Mouse (Mus musculus) midbrain, embryonic 11.5 days (tissue): ENCODE data around the gene Ypel5. TPM values are rescaled to one million over a fixed set of nuclear protein-coding genes. Genes with fewer than 3 reads are reported as not detected.

Experiments
- ATAC-seq: fragments of 200-750 bp; cut with Nextera tagmentation; 2 replicates; pipeline ENCODE4 v1.8.0; 2017; ENCODE audit warnings: moderate TSS enrichment, moderate library complexity; ENCODE audit not compliant: low FRiP score
- DNase-seq: peaks from one replicate; pipeline ENCODE4 v3.0.0; 2015; ENCODE audit warnings: low spot score; ENCODE audit errors: missing footprints
- H3K27ac ChIP-seq: fragments of 300-500 bp; sonication (generic); 2 replicates; pipeline ENCODE4 v1.5.1; 2014; ENCODE audit warnings: low read depth, low read length
- H3K27me3 ChIP-seq: fragments of 300-500 bp; sonication (generic); 2 replicates; pipeline ENCODE4 v1.6.1; 2014; ENCODE audit warnings: mild to moderate bottlenecking, low read length, moderate library complexity, mixed read lengths; ENCODE audit not compliant: control insufficient read depth, insufficient read depth
- H3K36me3 ChIP-seq: fragments of 300-500 bp; sonication (generic); 2 replicates; pipeline ENCODE4 v1.6.1; 2014; ENCODE audit warnings: mild to moderate bottlenecking, low read length, moderate library complexity, mixed read lengths; ENCODE audit not compliant: control insufficient read depth, insufficient read depth
- H3K4me1 ChIP-seq: fragments of 300-500 bp; sonication (generic); 2 replicates; pipeline ENCODE4 v1.6.1; 2014; ENCODE audit warnings: low read length; ENCODE audit not compliant: control insufficient read depth, insufficient read depth
- H3K4me2 ChIP-seq: fragments of 300-500 bp; sonication (generic); 2 replicates; pipeline ENCODE4 v1.6.1; 2014; ENCODE audit warnings: mild to moderate bottlenecking, moderate library complexity
- H3K4me3 ChIP-seq: fragments of 300-500 bp; sonication (generic); 2 replicates; pipeline ENCODE4 v1.5.1; 2014; ENCODE audit warnings: low read depth, low read length
- H3K9ac ChIP-seq: fragments of 300-500 bp; sonication (generic); 2 replicates; pipeline ENCODE4 v1.6.1; 2014; ENCODE audit warnings: low read length
- H3K9me3 ChIP-seq: fragments of 300-500 bp; sonication (generic); 2 replicates; pipeline ENCODE4 v1.6.1; 2016; ENCODE audit warnings: low read length; ENCODE audit not compliant: control insufficient read depth
- WGBS: fragments of 180-500 bp; shearing (Covaris S2); extraction: QIAGEN DNeasy Blood & Tissue Kit; methylation state at CpG from one replicate; pipeline ENCODE4 v1.1.7; 2014; 5-methylcytosine and 5-hydroxymethylcytosine counted together
- polyA plus RNA-seq: library from polyadenylated mRNA; unstranded; fragments of >200 nt; fragmentation: Nextera tagmentation; extraction: Ambion mirVana; gene quantifications from 2 replicates; pipeline ENCODE4 v1.2.1, GENCODE M21; 2014

Ypel5 gene
- polyA plus RNA-seq, 1 experiment from 2014 or later, result 64.5 TPM

- Histone ChIP-seq H3K4me3 (no peak overlapping the region), H3K4me1 (no peaks in the 10 kb centered on the region), H3K27me3 (no peaks in the 10 kb centered on the region), H3K27ac (no peak overlapping the region), H3K4me2 (no peak overlapping the region), H3K9me3 (no peaks in the 10 kb centered on the region), H3K9ac (no peak overlapping the region), H3K36me3 (no peaks in the 10 kb centered on the region)
- ATAC-seq (peak; percentile 66; the same call in 1 of the 2 replicates), DNase-seq (peak; percentile 96)
- 16% methylated on average over 12 of the region's 12 CpGs for WGBS
These were observed 22.6 kb upstream of the Ypel5 start for GRCm38 (mm10) chr17:72813419-72814315.

DNA sequence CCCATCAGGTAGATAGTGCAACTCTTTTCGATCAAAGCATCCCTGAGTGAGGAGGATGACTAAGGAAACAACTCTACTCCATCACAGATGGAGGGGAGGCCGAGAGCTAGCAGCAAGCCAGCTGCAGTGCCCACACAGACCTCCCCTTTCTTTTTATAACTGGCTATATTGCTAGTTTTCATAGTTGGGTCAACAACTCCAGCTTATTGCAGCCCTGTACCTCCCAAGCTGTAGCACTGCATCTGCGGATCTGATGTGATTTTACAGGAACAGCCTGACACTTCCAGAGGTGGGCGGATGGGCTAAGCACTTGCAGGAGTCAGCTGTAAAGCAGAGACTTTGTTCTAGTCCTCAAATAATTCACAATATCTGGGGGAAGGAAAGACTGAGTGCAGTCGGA lies 18.7 kb upstream of the Ypel5 start:
- 85% methylated on average over 5 of the region's 5 CpGs for WGBS
- no peak for ATAC-seq
- no peaks in the 10 kb centered on the region for H3K36me3 ChIP-seq
- DNase-seq, result no peak
- no peak overlapping the region for H3K4me2 ChIP-seq
- H3K4me1 ChIP-seq, result no peaks in the 10 kb centered on the region
- H3K27ac ChIP-seq, result no peak overlapping the region
- H3K9me3 ChIP-seq, result no peaks in the 10 kb centered on the region
- H3K4me3 ChIP-seq, result no peak overlapping the region
- H3K9ac ChIP-seq, result no peak overlapping the region
- no peaks in the 10 kb centered on the region for H3K27me3 ChIP-seq

GRCm38 (mm10) chr17:72819714-72820113 lies 16.5 kb upstream of the Ypel5 start:
- no peaks in the 10 kb centered on the region for H3K27me3 ChIP-seq
- no peaks in the 10 kb centered on the region for H3K36me3 ChIP-seq
- H3K27ac ChIP-seq, result no peak overlapping the region
- H3K4me3 ChIP-seq, result no peak overlapping the region
- DNase-seq (no peak), ATAC-seq (no peak)
- no peaks in the 10 kb centered on the region for H3K4me1 ChIP-seq
- no peaks in the 10 kb centered on the region for H3K9me3 ChIP-seq
- WGBS, result 80% methylated on average over 2 of the region's 2 CpGs
- no peak overlapping the region for H3K4me2 ChIP-seq
- no peak overlapping the region for H3K9ac ChIP-seq

- Histone ChIP-seq H3K4me2 (no peak overlapping the region), H3K27ac (no peak overlapping the region), H3K27me3 (no peaks in the 10 kb centered on the region), H3K9ac (no peak overlapping the region), H3K36me3 (no peaks in the 10 kb centered on the region), H3K4me3 (no peak overlapping the region), H3K9me3 (no peaks in the 10 kb centered on the region), H3K4me1 (no peaks in the 10 kb centered on the region)
- no peak for DNase-seq
- WGBS, result 78% methylated on average over 4 of the region's 4 CpGs
- ATAC-seq, result no peak
These were observed 15.8 kb upstream of the Ypel5 start for GRCm38 (mm10) chr17:72820425-72820824.

GRCm38 (mm10) chr17:72821923-72822322 lies 14.3 kb upstream of the Ypel5 start:
- no peaks in the 10 kb centered on the region for H3K9me3 ChIP-seq
- 93% methylated on average over 1 of the region's 1 CpGs for WGBS
- H3K27me3 ChIP-seq, result no peaks in the 10 kb centered on the region
- no peak overlapping the region for H3K27ac ChIP-seq
- H3K4me3 ChIP-seq, result no peak overlapping the region
- no peaks in the 10 kb centered on the region for H3K4me1 ChIP-seq
- no peaks in the 10 kb centered on the region for H3K36me3 ChIP-seq
- ATAC-seq (no peak), DNase-seq (no peak)
- no peak overlapping the region for H3K9ac ChIP-seq
- H3K4me2 ChIP-seq, result no peak overlapping the region

GRCm38 (mm10) chr17:72826916-72827534 lies 9.2 kb upstream of the Ypel5 start:
- Histone ChIP-seq H3K27me3 (no peaks in the 10 kb centered on the region), H3K4me1 (no peaks in the 10 kb centered on the region), H3K9me3 (no peaks in the 10 kb centered on the region), H3K36me3 (no peaks in the 10 kb centered on the region), H3K4me2 (no peak overlapping the region), H3K27ac (no peak overlapping the region), H3K9ac (no peak overlapping the region), H3K4me3 (no peak overlapping the region)
- no peak for DNase-seq
- WGBS, result 83% methylated on average over 3 of the region's 3 CpGs
- ATAC-seq, result no peak

DNA sequence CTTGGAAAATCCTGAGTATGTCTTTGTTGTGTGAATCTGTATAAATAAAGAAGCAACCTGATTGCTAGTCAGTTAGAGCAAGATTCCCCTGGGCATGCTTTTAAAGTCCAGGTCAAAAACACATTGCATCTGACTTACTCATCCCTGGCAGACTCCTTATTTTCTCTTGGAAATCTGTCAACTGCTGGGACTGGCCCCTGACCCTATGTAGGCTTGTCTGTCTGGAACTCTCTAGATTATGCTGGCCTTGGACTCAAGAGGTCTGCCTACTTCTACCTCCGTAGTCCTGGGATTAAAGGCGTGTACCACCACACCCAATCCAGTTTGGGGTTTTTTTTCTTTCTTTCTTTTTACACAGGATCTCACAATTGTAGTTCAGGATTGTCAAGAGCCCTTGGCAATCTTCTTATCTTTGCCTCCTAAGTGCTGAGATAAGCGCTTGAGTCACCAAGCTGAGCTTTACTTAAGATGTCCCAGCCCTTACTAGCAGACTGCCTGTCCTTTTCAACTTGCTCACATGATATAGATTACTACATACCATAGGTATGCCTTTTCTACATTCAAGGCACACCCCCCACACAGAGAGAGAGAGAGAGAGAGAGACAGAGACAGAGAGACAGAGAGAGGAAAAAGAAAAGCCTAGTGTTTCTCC lies 8.1 kb upstream of the Ypel5 start:
- H3K4me2 ChIP-seq, result no peak overlapping the region
- H3K27me3 ChIP-seq, result no peaks in the 10 kb centered on the region
- no peak for DNase-seq
- no peaks in the 10 kb centered on the region for H3K9me3 ChIP-seq
- 86% methylated on average over 3 of the region's 3 CpGs for WGBS
- H3K27ac ChIP-seq, result no peak overlapping the region
- H3K9ac ChIP-seq, result no peak overlapping the region
- H3K4me1 ChIP-seq, result no peaks in the 10 kb centered on the region
- no peak for ATAC-seq
- H3K4me3 ChIP-seq, result no peak overlapping the region
- H3K36me3 ChIP-seq, result no peaks in the 10 kb centered on the region

- no peak overlapping the region for H3K27ac ChIP-seq
- H3K4me2 ChIP-seq, result no peak overlapping the region
- WGBS, result 88% methylated on average over 8 of the region's 8 CpGs
- H3K27me3 ChIP-seq, result no peaks in the 10 kb centered on the region
- DNase-seq, result no peak
- no peak overlapping the region for H3K9ac ChIP-seq
- ATAC-seq, result no peak
- H3K4me1 ChIP-seq, result no peaks in the 10 kb centered on the region
- no peaks in the 10 kb centered on the region for H3K9me3 ChIP-seq
- H3K36me3 ChIP-seq, result no peaks in the 10 kb centered on the region
- no peak overlapping the region for H3K4me3 ChIP-seq
These were observed 7.6 kb upstream of the Ypel5 start for GRCm38 (mm10) chr17:72828687-72829086.
